Comparison of ENCODE assay signal across 9 mouse cellular contexts in the genomic region with DNA sequence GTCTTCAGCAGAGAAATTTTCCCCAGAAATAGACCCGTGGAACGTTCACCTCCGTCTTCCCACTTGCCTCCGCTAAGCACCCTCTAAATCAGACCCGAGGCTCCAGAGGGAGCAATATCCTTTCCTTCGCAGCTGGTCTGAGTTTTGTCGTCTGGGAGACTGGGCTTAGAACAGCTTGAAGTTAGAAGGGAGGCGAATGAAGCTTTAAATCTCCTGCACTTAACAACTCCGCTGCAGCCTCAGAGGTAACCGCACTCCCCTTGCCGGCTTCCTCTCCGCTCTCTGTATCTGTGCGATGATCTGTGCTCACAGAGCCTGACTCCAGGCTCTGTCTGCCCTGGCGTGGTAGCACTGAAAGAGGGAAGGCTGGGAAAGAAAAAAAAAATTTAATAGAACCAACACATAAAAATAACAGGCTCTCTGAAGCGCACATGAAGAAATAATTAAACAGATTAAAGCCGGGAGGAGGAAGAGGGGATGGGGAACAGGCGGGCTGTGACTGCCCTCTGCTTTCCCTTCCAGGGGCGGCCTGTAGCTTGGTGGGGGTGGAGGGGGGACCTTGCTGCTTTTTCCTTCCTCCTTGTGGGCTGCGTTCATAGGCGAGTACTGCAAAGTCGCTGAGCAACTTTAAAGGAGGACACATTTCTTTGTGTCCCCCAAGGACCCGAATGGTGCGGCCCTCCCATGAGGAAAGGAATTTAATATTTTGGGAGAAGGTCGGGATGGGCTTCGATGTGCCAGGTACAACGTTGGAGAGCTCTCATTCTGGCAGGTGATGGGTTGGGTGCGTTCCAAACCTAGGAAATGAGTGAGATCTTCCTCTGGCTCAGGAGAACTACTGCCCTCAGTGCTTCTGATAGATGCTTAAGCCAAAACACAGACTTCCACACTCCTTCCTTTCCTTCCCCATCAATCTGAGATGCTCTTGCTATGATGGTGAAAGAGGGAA.
A peak's percentile ranks its signal among the peaks of the same experiment; 100 is the strongest.
DNase-seq lines count a peak whose midpoint lies in the region; ATAC-seq lines count a peak whose summit lies in the region.
"Had no signal": no experiment of that assay in that cellular context is flagged by ENCODE, and none has a peak within 500 bp of the region (broad histone marks: within the 10 kb centered on the region; RNA-seq: fewer than 3 reads in every experiment).

No protein-coding gene starts in this region.

- H3K27ac ChIP-seq in kidney, embryonic 16.5 days (ENCODE audit: low read length) = peak overlapping the region; percentile 74
- no peak overlapping the region for H3K27ac ChIP-seq in hindbrain, embryonic 16.5 days (ENCODE audit: low read depth, low read length)
- H3K27ac ChIP-seq in midbrain, embryonic 14.5 days (replicated peaks; ENCODE audit: low read depth, low read length) = no peak overlapping the region

- H3K4me2 ChIP-seq in kidney, embryonic 16.5 days (replicated peaks; ENCODE audit: low read depth, low read length) = peak overlapping the region; percentile 53
- H3K4me2 ChIP-seq in hindbrain, embryonic 16.5 days (ENCODE audit: low read length) = peak overlapping the region; percentile 42
- peak overlapping the region; percentile 49 for H3K4me2 ChIP-seq in midbrain, embryonic 14.5 days (ENCODE audit: low read length)

- peaks cover 18% of the 10 kb centered on the region for H3K4me1 ChIP-seq in kidney, embryonic 16.5 days (ENCODE audit: insufficient read depth, low read length)
- peaks cover 3% of the 10 kb centered on the region; the same call in 1 of the 2 replicates for H3K4me1 ChIP-seq in hindbrain, embryonic 16.5 days (ENCODE audit: control insufficient read depth, insufficient read depth, low read depth, low read length)
- no peaks in the 10 kb centered on the region for H3K4me1 ChIP-seq in midbrain, embryonic 14.5 days (ENCODE audit: control insufficient read depth, insufficient read depth, low read length)

- H3K36me3 ChIP-seq in kidney, embryonic 16.5 days (ENCODE audit: insufficient read depth, low read length) = no peaks in the 10 kb centered on the region
- H3K36me3 ChIP-seq in hindbrain, embryonic 16.5 days (ENCODE audit: control insufficient read depth, insufficient read depth, low read length) = no peaks in the 10 kb centered on the region
- H3K36me3 ChIP-seq in midbrain, embryonic 14.5 days (ENCODE audit: control insufficient read depth, insufficient read depth, low read length) = no peaks in the 10 kb centered on the region

- peak overlapping the region; percentile 43 for H3K9ac ChIP-seq in kidney, embryonic 16.5 days (replicated peaks; ENCODE audit: low read length)
- peak overlapping the region; percentile 19; the same call in 1 of the 2 replicates for H3K9ac ChIP-seq in hindbrain, embryonic 16.5 days (ENCODE audit: low read depth, low read length)
- peak overlapping the region; percentile 23; the same call in 1 of the 2 replicates for H3K9ac ChIP-seq in midbrain, embryonic 14.5 days (replicated peaks; ENCODE audit: low read length)

- 0 out of 2 replicates have a peak, but pooled peaks cover 2% of the 10 kb centered on the region for H3K9me3 ChIP-seq in kidney, embryonic 16.5 days (ENCODE audit: low read length)
- H3K9me3 ChIP-seq in hindbrain, embryonic 16.5 days (ENCODE audit: control insufficient read depth, low read length) = no peaks in the 10 kb centered on the region
- H3K9me3 ChIP-seq in midbrain, embryonic 14.5 days (ENCODE audit: control insufficient read depth, low read length) = no peaks in the 10 kb centered on the region

- 5% methylated on average over 27 of the region's 27 CpGs for WGBS in kidney, embryonic 16.5 days
- 14% methylated on average over 25 of the region's 27 CpGs for WGBS in hindbrain, embryonic 16.5 days
- WGBS in midbrain, embryonic 14.5 days = 11% methylated on average over 27 of the region's 27 CpGs

- ATAC-seq in kidney, embryonic 16.5 days (ENCODE audit: low FRiP score, low TSS enrichment) = peak; percentile 90
- peak; percentile 58 for ATAC-seq in hindbrain, embryonic 16.5 days
- ATAC-seq in midbrain, embryonic 14.5 days (ENCODE audit: low FRiP score, low TSS enrichment) = no peak
- ATAC-seq: Patski had no signal

- peak overlapping the region; percentile 25 for H3K4me3 ChIP-seq in kidney, embryonic 16.5 days (ENCODE audit: low read length)
- H3K4me3 ChIP-seq in hindbrain, embryonic 16.5 days (ENCODE audit: low read length) = peak overlapping the region; percentile 1; the same call in 1 of the 2 replicates
- 0 out of 2 replicates have a peak overlapping the region, but pooled peaks have one; percentile 10 for H3K4me3 ChIP-seq in midbrain, embryonic 14.5 days (replicated peaks; ENCODE audit: low read depth, low read length)

- H3K27me3 ChIP-seq in kidney, embryonic 16.5 days (ENCODE audit: insufficient read depth, low read length) = no peaks in the 10 kb centered on the region
- H3K27me3 ChIP-seq in hindbrain, embryonic 16.5 days (replicated peaks; ENCODE audit: control insufficient read depth, insufficient read depth, low read length) = peaks cover 2% of the 10 kb centered on the region; the same call in 1 of the 2 replicates
- H3K27me3 ChIP-seq in midbrain, embryonic 14.5 days (ENCODE audit: control insufficient read depth, insufficient read depth, low read length) = 0 out of 2 replicates have a peak, but pooled peaks cover 12% of the 10 kb centered on the region
- H3K27me3 ChIP-seq: Patski had no signal

- DNase-seq in kidney, adult 18-20 months = no peak
- DNase-seq in embryo, embryonic 10.5 days (ENCODE audit: low spot score) = peak; percentile 63
- peak; percentile 63 for DNase-seq in midbrain, embryonic 14.5 days
- DNase-seq in urinary bladder, postnatal 10 days (ENCODE audit: low spot score) = no peak
- no peak for DNase-seq in layer of hippocampus, adult 9-10 months (ENCODE audit: low spot score)
- no peak for DNase-seq in right cerebral cortex, postnatal 36 days (ENCODE audit: low spot score in 2 of 2)

Comparison
In these comparisons a context has a peak if more than half of its experiments do, and no peak if none do; other contexts are left out.
1. DNase-seq: peak in embryo, embryonic 10.5 days (single experiment) and midbrain, embryonic 14.5 days (single experiment); none in kidney, adult 18-20 months (single experiment), urinary bladder, postnatal 10 days (single experiment), layer of hippocampus, adult 9-10 months (single experiment) and right cerebral cortex, postnatal 36 days (0 of 2).
2. Peak in every context shown above with its lines, with median percentiles within 50 percentile points of each other: H3K4me2 ChIP-seq, H3K4me3 ChIP-seq and H3K9ac ChIP-seq.